Mouse (Mus musculus) ES-Bruce4 (cell line): ENCODE measurements at regions not wholly inside any gene's neighbourhood (a gene's known extent, or its start where the extent isn't known, plus 50 kb on each side); places are given as distances from the start of the nearest gene placed in this dataset.

Experiments used
- H3K27ac ChIP-seq: 2 replicates; pipeline ENCODE4 v1.5.1; 2012; ENCODE audit warnings: low read length, inconsistent platforms; ENCODE audit not compliant: insufficient read depth
- H3K27me3 ChIP-seq: 2 replicates; pipeline ENCODE4 v1.6.1; 2012; ENCODE audit warnings: mild to moderate bottlenecking, low read length, inconsistent platforms; ENCODE audit not compliant: control insufficient read depth, poor library complexity, insufficient read depth, severe bottlenecking
- H3K36me3 ChIP-seq: 2 replicates; pipeline ENCODE4 v1.6.1; 2012; ENCODE audit warnings: inconsistent platforms, mild to moderate bottlenecking, low read length, moderate library complexity; ENCODE audit not compliant: control insufficient read depth, poor library complexity, insufficient read depth, severe bottlenecking
- H3K4me1 ChIP-seq: one replicate; pipeline ENCODE4 v1.8.1; 2011; ENCODE audit warnings: low read length; ENCODE audit not compliant: control insufficient read depth, insufficient read depth
- H3K4me3 ChIP-seq: 2 replicates; pipeline ENCODE4 v1.5.1; 2011; ENCODE audit warnings: low read depth, mild to moderate bottlenecking, low read length
- H3K9ac ChIP-seq: 2 replicates; pipeline ENCODE4 v1.6.1; 2012; ENCODE audit warnings: low read depth, mild to moderate bottlenecking, inconsistent platforms; ENCODE audit not compliant: poor library complexity, severe bottlenecking
- H3K9me3 ChIP-seq: replicated peaks from 2 replicates; pipeline ENCODE4 v1.6.1; 2012; ENCODE audit warnings: mild to moderate bottlenecking, low read length, inconsistent platforms; ENCODE audit not compliant: control insufficient read depth, poor library complexity, insufficient read depth, severe bottlenecking
- CTCF ChIP-seq: IDR thresholded peaks from one replicate; pipeline ENCODE4 v1.8.1; 2011; ENCODE audit warnings: low read depth, low read length
- EP300 ChIP-seq: IDR thresholded peaks from 2 replicates; pipeline ENCODE4 v1.6.1; 2011; ENCODE audit warnings: low read depth, low read length; ENCODE audit not compliant: insufficient read depth
- POLR2A ChIP-seq: IDR thresholded peaks from one replicate; pipeline ENCODE4 v1.8.1; 2011; ENCODE audit warnings: low read length; ENCODE audit not compliant: insufficient read depth

GRCm38 (mm10) chr9:33209083-33209482 is 573.1 kb downstream of the Ets1 start:
- Histone ChIP-seq H3K9me3 (no peaks in the 10 kb centered on the region), H3K9ac (no peak overlapping the region), H3K27ac (no peak overlapping the region), H3K4me3 (no peak overlapping the region), H3K36me3 (no peaks in the 10 kb centered on the region), H3K27me3 (no peaks in the 10 kb centered on the region), H3K4me1 (no peaks in the 10 kb centered on the region)
- TF ChIP-seq EP300 (no peak), CTCF (no peak), POLR2A (no peak)

DNA sequence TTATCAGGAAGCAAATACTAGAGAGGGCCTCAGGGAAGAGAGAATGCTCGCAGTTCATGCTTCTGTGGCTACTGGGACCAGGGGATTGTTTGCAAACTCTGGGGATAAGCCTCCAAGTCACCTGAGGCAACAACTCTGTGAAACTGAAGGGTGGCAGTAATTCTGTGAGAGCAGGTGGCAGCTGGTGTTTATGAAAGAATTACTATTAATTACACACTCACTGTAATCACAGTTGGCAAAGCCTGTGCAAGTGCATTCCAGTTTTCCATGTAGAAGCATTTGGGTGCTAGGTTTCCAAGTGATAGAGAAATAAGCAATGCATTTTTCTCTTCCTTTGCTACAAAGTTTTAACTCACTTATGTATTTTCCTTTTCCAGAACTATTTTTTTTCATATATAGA is 578.5 kb downstream of the Ets1 start:
- H3K4me1 ChIP-seq = no peaks in the 10 kb centered on the region
- H3K36me3 ChIP-seq = no peaks in the 10 kb centered on the region
- H3K9me3 ChIP-seq = peaks cover 4% of the 10 kb centered on the region; the same call in 1 of the 2 replicates
- no peak overlapping the region for H3K4me3 ChIP-seq
- no peaks in the 10 kb centered on the region for H3K27me3 ChIP-seq
- no peak overlapping the region for H3K9ac ChIP-seq
- H3K27ac ChIP-seq = no peak overlapping the region
- TF ChIP-seq POLR2A = no peak
- TF ChIP-seq CTCF = no peak
- no peak for TF ChIP-seq EP300

- Histone ChIP-seq H3K9ac (no peak overlapping the region), H3K27ac (no peak overlapping the region), H3K4me1 (no peaks in the 10 kb centered on the region), H3K4me3 (no peak overlapping the region), H3K36me3 (no peaks in the 10 kb centered on the region), H3K9me3 (peaks cover 6% of the 10 kb centered on the region), H3K27me3 (no peaks in the 10 kb centered on the region)
- TF ChIP-seq CTCF (no peak), EP300 (no peak), POLR2A (no peak)
Measured at GRCm38 (mm10) chr9:33220981-33221380, 585.0 kb downstream of the Ets1 start.

- Histone ChIP-seq H3K9ac (no peak overlapping the region), H3K9me3 (peaks cover 6% of the 10 kb centered on the region), H3K4me3 (no peak overlapping the region), H3K27me3 (no peaks in the 10 kb centered on the region), H3K36me3 (no peaks in the 10 kb centered on the region), H3K27ac (no peak overlapping the region), H3K4me1 (no peaks in the 10 kb centered on the region)
- TF ChIP-seq POLR2A (no peak), EP300 (no peak), CTCF (no peak)
Measured at GRCm38 (mm10) chr9:33222066-33222805, 586.2 kb downstream of the Ets1 start.

- TF ChIP-seq CTCF = no peak
- TF ChIP-seq POLR2A = no peak
- no peak for TF ChIP-seq EP300
- no peaks in the 10 kb centered on the region for H3K27me3 ChIP-seq
- no peak overlapping the region for H3K27ac ChIP-seq
- no peaks in the 10 kb centered on the region for H3K4me1 ChIP-seq
- no peak overlapping the region for H3K9ac ChIP-seq
- no peaks in the 10 kb centered on the region for H3K36me3 ChIP-seq
- no peak overlapping the region for H3K4me3 ChIP-seq
- H3K9me3 ChIP-seq = no peaks in the 10 kb centered on the region
Measured at GRCm38 (mm10) chr9:33233699-33234131, 597.7 kb downstream of the Ets1 start.

DNA sequence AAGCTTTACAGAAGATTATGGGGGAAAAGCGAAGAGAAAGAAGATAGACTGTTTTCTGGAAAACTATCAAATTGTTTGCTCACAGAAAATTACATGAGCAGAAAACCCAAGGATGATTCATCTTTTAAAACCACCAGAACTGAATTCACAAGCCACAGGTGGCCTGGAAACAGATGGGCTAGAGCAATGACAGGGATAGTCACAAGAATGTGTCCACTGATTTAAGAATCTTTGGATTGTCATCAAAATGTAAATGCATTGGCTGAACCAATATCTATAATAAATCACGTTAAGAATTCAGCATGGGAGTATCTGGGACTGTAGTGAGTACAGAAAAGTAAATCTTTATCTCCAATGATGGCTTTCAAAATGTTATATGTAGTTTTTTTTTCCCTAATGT is 602.2 kb downstream of the Ets1 start:
- Histone ChIP-seq H3K27me3 (no peaks in the 10 kb centered on the region), H3K9me3 (no peaks in the 10 kb centered on the region), H3K36me3 (no peaks in the 10 kb centered on the region), H3K27ac (no peak overlapping the region), H3K4me1 (no peaks in the 10 kb centered on the region), H3K9ac (no peak overlapping the region), H3K4me3 (no peak overlapping the region)
- TF ChIP-seq EP300 (no peak), CTCF (no peak), POLR2A (no peak)
